Mouse (Mus musculus) heart, embryonic 11.5 days (tissue): ENCODE results near the gene Jph3. TPM values are rescaled to one million over a fixed set of nuclear protein-coding genes. Genes with fewer than 3 reads are reported as not detected.

Source experiments
- ATAC-seq: fragments of 200-750 bp; cut with Nextera tagmentation; replicated peaks from 2 replicates; pipeline ENCODE4 v1.8.0; 2017; ENCODE audit warnings: moderate library complexity; ENCODE audit not compliant: insufficient number of reproducible peaks, low FRiP score, low TSS enrichment
- H3K27ac ChIP-seq: fragments of 300-500 bp; sonication (generic); 2 replicates; pipeline ENCODE4 v1.5.1; 2014; ENCODE audit warnings: mild to moderate bottlenecking, low read depth, low read length
- H3K27me3 ChIP-seq: fragments of 300-500 bp; sonication (generic); 2 replicates; pipeline ENCODE4 v1.6.1; 2014; ENCODE audit warnings: mild to moderate bottlenecking, low read length, mixed read lengths; ENCODE audit not compliant: control insufficient read depth, insufficient read depth
- H3K36me3 ChIP-seq: fragments of 300-500 bp; sonication (generic); 2 replicates; pipeline ENCODE4 v1.6.1; 2014; ENCODE audit warnings: mild to moderate bottlenecking, low read length, moderate library complexity, mixed read lengths; ENCODE audit not compliant: control insufficient read depth, insufficient read depth
- H3K4me1 ChIP-seq: fragments of 300-500 bp; sonication (generic); 2 replicates; pipeline ENCODE4 v1.6.1; 2014; ENCODE audit warnings: low read length; ENCODE audit not compliant: control insufficient read depth, insufficient read depth
- H3K4me2 ChIP-seq: fragments of 300-500 bp; sonication (generic); 2 replicates; pipeline ENCODE4 v1.6.1; 2014; ENCODE audit warnings: mild to moderate bottlenecking, moderate library complexity
- H3K4me3 ChIP-seq: fragments of 300-500 bp; sonication (generic); 2 replicates; pipeline ENCODE4 v1.5.1; 2014; ENCODE audit warnings: low read depth, low read length
- H3K9ac ChIP-seq: fragments of 300-500 bp; sonication (generic); 2 replicates; pipeline ENCODE4 v1.6.1; 2014; ENCODE audit warnings: mild to moderate bottlenecking, low read depth, low read length, moderate library complexity
- H3K9me3 ChIP-seq: fragments of 300-500 bp; sonication (generic); replicated peaks from 2 replicates; pipeline ENCODE4 v1.6.1; 2016; ENCODE audit warnings: low read length; ENCODE audit not compliant: control insufficient read depth
- WGBS: fragments of 180-500 bp; shearing (Covaris S2); extraction: QIAGEN DNeasy Blood & Tissue Kit; methylation state at CpG from one replicate; pipeline ENCODE4 v1.1.7; 2014; ENCODE audit not compliant: insufficient replicate concordance; 5-methylcytosine and 5-hydroxymethylcytosine counted together
- polyA plus RNA-seq: library from polyadenylated mRNA; unstranded; fragments of >200 nt; fragmentation: Nextera tagmentation; extraction: Ambion mirVana; gene quantifications from 2 replicates; pipeline ENCODE4 v1.2.1, GENCODE M21; 2014

Gene Jph3
- polyA plus RNA-seq, 1 experiment from 2014 or later: 0.46 TPM

GRCm38 (mm10) chr8:121773876-121774275 is 44.5 kb downstream of the Jph3 start:
- ATAC-seq: no peak
- H3K9me3 ChIP-seq: no peaks in the 10 kb centered on the region
- 83% methylated on average over 12 of the region's 12 CpGs for WGBS

GRCm38 (mm10) chr8:121782493-121782892 is 53.1 kb downstream of the Jph3 start:
- H3K9me3 ChIP-seq: no peaks in the 10 kb centered on the region
- H3K4me3 ChIP-seq: no peak overlapping the region
- H3K4me1 ChIP-seq: peaks cover 28% of the 10 kb centered on the region
- H3K9ac ChIP-seq: no peak overlapping the region
- H3K27ac ChIP-seq: no peak overlapping the region
- no peaks in the 10 kb centered on the region for H3K27me3 ChIP-seq
- no peak for ATAC-seq
- 60% methylated on average over 5 of the region's 5 CpGs for WGBS
- no peak overlapping the region for H3K4me2 ChIP-seq
- no peaks in the 10 kb centered on the region; the same call in 1 of the 2 replicates for H3K36me3 ChIP-seq

More at GRCm38 (mm10) chr8:121773876-121774275, 44.5 kb downstream of the Jph3 start:
- 0 out of 2 replicates have a peak, but pooled peaks cover 2% of the 10 kb centered on the region for H3K27me3 ChIP-seq
- H3K36me3 ChIP-seq: no peaks in the 10 kb centered on the region
- no peak overlapping the region for H3K9ac ChIP-seq
- H3K27ac ChIP-seq: no peak overlapping the region
- H3K4me1 ChIP-seq: no peaks in the 10 kb centered on the region
- no peak overlapping the region for H3K4me3 ChIP-seq
- H3K4me2 ChIP-seq: no peak overlapping the region

DNA sequence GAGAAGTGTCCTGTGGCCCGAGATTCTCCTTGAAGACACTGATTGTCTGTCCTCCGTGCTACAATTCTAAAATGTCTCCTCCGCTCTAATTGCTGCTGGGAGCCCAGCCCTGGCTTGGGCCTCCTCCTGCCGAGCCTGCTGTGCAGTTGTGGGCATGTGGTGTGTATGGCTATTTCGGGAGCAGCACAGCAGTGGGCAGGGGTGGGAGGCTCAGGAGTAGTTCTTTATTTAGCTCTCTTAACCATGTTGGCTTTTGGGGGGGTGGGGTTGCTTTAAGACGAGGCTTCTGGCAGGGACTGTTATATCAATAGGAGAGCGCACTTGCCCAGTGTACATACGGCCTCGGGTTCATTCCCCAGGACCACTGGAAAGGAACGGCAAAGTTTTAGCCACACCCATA is 57.1 kb downstream of the Jph3 start:
- peak overlapping the region; percentile 40 for H3K4me2 ChIP-seq
- ATAC-seq: peak; percentile 54

GRCm38 (mm10) chr8:121788786-121789185 is 59.4 kb downstream of the Jph3 start:
- 70% methylated on average over 8 of the region's 8 CpGs for WGBS
- H3K4me1 ChIP-seq: peaks cover 39% of the 10 kb centered on the region
- no peak overlapping the region for H3K27ac ChIP-seq
- H3K4me3 ChIP-seq: no peak overlapping the region
- no peaks in the 10 kb centered on the region for H3K36me3 ChIP-seq
- H3K4me2 ChIP-seq: no peak overlapping the region
- no peak overlapping the region for H3K9ac ChIP-seq
- H3K9me3 ChIP-seq: no peaks in the 10 kb centered on the region
- no peak for ATAC-seq
- H3K27me3 ChIP-seq: no peaks in the 10 kb centered on the region

More for the DNA sequence above, 57.1 kb downstream of the Jph3 start:
- no peak overlapping the region for H3K4me3 ChIP-seq
- no peaks in the 10 kb centered on the region for H3K9me3 ChIP-seq
- peak overlapping the region; percentile 39 for H3K9ac ChIP-seq
- peaks cover 30% of the 10 kb centered on the region for H3K4me1 ChIP-seq
- peak overlapping the region; percentile 91 for H3K27ac ChIP-seq
- H3K36me3 ChIP-seq: no peaks in the 10 kb centered on the region
- WGBS: 35% methylated on average over 10 of the region's 10 CpGs
- no peaks in the 10 kb centered on the region for H3K27me3 ChIP-seq

DNA sequence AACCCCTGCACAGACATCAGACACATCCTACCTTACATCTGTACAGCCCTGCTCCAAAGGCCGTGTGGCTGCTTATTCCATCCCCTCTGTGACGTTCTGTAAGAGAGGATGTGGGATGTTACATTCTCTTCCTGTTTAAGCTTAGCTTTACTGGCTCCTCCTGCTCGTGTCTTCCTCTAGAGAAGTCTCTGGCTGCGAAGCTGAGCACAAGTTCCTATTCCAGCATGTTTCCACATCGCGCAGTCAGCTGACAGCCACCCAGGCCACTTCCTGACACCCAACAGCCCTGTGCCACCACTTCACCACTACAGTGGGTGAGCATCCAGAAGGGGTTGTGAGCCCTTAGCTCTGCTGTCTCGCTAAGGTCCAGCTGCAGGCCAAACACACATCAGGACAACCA is 62.7 kb downstream of the Jph3 start:
- no peak overlapping the region for H3K4me3 ChIP-seq
- H3K9ac ChIP-seq: no peak overlapping the region
- H3K4me1 ChIP-seq: peaks cover 21% of the 10 kb centered on the region
- no peaks in the 10 kb centered on the region for H3K27me3 ChIP-seq
- no peak for ATAC-seq
- no peak overlapping the region for H3K4me2 ChIP-seq
- 0 out of 2 replicates have a peak overlapping the region, but pooled peaks have one; percentile 17 for H3K27ac ChIP-seq
- H3K36me3 ChIP-seq: no peaks in the 10 kb centered on the region; the same call in 1 of the 2 replicates
- no peaks in the 10 kb centered on the region for H3K9me3 ChIP-seq
- 63% methylated on average over 7 of the region's 7 CpGs for WGBS

DNA sequence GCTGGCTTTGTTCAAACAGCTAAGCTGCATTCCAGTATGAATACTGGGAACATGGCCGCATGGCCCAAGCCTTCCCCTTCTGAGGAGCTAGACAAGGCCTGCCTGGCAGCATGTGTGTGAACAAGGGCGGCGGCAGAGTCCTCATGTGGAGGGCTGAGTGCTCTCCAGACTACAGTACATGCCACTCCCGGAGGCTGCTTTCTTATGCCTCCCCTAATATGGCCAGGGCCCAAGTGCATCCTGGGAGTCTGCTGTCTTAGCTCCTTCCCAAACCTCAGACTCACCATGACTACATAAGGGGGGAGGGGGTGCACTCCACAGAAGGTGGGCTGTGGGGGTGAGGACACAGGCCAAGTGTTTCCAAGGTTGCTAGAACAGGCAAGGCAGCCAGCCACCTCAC is 63.2 kb downstream of the Jph3 start:
- no peak; the same call in 1 of the 2 replicates for ATAC-seq
- Histone ChIP-seq H3K27me3 (no peaks in the 10 kb centered on the region), H3K36me3 (no peaks in the 10 kb centered on the region; the same call in 1 of the 2 replicates), H3K4me3 (no peak overlapping the region), H3K4me2 (no peak overlapping the region; the same call in 1 of the 2 replicates), H3K9me3 (no peaks in the 10 kb centered on the region), H3K4me1 (peaks cover 20% of the 10 kb centered on the region), H3K9ac (no peak overlapping the region), H3K27ac (peak overlapping the region; percentile 17; the same call in 1 of the 2 replicates)
- WGBS: 59% methylated on average over 4 of the region's 4 CpGs

DNA sequence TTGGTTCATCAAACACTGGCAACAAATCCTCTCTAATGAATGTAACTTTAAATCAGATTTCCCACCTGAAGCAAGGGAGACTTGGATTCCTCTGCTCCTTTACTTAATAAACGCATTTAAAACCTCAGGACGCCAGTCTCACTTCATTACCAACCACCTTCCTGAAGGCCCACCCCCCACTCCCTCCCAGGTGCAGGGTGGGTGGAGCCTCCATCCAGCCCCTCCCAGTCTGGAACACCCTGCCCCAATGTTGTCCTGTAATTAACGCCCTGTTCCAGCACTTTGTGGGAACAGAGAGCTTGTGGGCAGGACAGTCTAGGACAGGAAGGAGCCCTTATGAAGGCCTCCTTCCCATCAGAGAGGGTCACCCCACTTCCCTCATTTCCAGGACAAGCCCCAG is 64.7 kb downstream of the Jph3 start:
- Histone ChIP-seq H3K9me3 (no peaks in the 10 kb centered on the region), H3K9ac (0 out of 2 replicates have a peak overlapping the region, but pooled peaks have one; percentile 28), H3K4me3 (no peak overlapping the region), H3K36me3 (peaks cover 3% of the 10 kb centered on the region; the same call in 1 of the 2 replicates), H3K4me1 (peaks cover 32% of the 10 kb centered on the region), H3K27ac (no peak overlapping the region), H3K4me2 (no peak overlapping the region), H3K27me3 (no peaks in the 10 kb centered on the region)
- 52% methylated on average over 3 of the region's 3 CpGs for WGBS
- no peak for ATAC-seq

DNA sequence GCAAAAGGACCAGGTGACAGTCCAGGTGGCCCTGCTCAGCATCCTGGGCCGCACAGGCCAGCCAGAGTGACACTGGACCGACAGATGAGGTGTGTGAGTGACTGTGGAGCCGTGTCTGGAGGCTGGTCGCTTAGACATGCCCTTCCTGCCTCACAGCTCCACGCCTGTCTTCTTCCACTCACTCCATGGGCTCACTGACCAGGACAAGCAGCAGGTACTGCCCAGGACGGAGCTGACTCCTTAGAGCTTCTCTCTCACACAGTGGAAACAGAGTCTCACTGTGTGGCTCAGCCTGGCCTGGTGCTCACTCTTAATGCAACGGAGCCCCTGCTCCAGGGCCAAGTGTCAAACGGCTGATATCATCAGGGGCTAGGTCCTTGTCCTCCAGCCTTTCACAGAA is 66.0 kb downstream of the Jph3 start:
- Histone ChIP-seq H3K4me2 (no peak overlapping the region), H3K27me3 (no peaks in the 10 kb centered on the region), H3K27ac (no peak overlapping the region), H3K9me3 (no peaks in the 10 kb centered on the region), H3K4me1 (peaks cover 37% of the 10 kb centered on the region), H3K9ac (no peak overlapping the region), H3K36me3 (peaks cover 3% of the 10 kb centered on the region), H3K4me3 (no peak overlapping the region)
- ATAC-seq: no peak
- WGBS: 82% methylated on average over 8 of the region's 8 CpGs

DNA sequence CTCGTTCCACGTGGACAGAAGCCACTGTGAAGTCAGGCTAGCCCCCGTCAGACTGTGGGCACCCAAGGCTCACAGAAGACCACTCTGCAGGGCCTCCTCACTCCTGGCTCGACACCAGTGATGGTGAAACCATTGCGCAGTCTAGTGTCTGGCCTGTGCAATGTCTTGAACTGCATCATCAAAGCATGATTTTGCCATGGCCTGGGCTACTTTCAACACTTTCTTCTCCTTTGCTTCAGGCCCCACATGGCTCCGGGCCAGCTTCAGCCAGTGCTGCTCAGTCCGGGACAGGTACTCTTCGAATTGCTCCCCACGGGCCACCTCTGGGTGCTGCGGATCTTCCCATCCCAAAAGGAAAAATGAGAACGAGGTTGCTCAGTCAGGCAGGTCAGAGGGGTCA is 67.0 kb downstream of the Jph3 start:
- no peaks in the 10 kb centered on the region for H3K27me3 ChIP-seq
- 91% methylated on average over 11 of the region's 11 CpGs for WGBS
- no peak for ATAC-seq
- H3K9me3 ChIP-seq: no peaks in the 10 kb centered on the region
- no peak overlapping the region for H3K9ac ChIP-seq
- H3K27ac ChIP-seq: no peak overlapping the region
- peaks cover 42% of the 10 kb centered on the region for H3K4me1 ChIP-seq
- no peak overlapping the region for H3K4me2 ChIP-seq
- no peak overlapping the region for H3K4me3 ChIP-seq
- H3K36me3 ChIP-seq: peaks cover 3% of the 10 kb centered on the region
